15 mouse cellular contexts compared by ENCODE assay signal in the genomic region with DNA sequence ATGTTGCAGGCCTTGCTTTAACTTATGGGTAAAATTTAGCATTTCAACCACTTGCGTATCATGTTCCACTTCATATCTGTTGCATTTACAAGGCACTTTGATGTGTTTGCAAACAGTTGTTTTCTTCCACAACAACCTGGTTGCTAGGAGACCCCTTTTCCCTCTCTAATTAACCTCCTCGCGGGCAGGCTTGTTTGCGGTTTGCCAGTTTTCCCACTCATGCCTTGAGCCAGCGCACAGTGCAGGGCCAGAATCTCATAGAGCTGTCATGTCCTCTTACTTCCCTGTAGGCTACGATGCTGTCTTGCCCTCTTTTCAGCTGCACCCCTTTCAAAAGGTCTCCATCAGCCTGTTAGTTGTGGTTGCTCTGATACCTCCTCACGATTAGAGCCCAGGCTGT.
DNase-seq lines count a peak whose midpoint lies in the region; ATAC-seq and TF ChIP-seq lines count a peak whose summit lies in the region.
"Had no signal": no experiment of that assay in that cellular context is flagged by ENCODE, and none has a peak within 500 bp of the region (broad histone marks: within the 10 kb centered on the region; RNA-seq: fewer than 3 reads in every experiment).

No protein-coding gene starts in this region.

- H3K4me2 ChIP-seq in hindbrain, postnatal 0 days (ENCODE audit: low read depth, low read length) = no peak overlapping the region
- no peak overlapping the region for H3K4me2 ChIP-seq in hindbrain, embryonic 16.5 days (ENCODE audit: low read length)
- H3K4me2 ChIP-seq in forebrain, embryonic 13.5 days = peak overlapping the region; percentile 10; the same call in 1 of the 2 replicates
- H3K4me2 ChIP-seq in limb, embryonic 15.5 days = no peak overlapping the region
- no peak overlapping the region for H3K4me2 ChIP-seq in liver, postnatal 0 days (ENCODE audit: low read depth, low read length)
- H3K4me2 ChIP-seq: heart, embryonic 13.5 days; liver, embryonic 12.5 days had no signal

- H3K4me3 ChIP-seq in hindbrain, postnatal 0 days (ENCODE audit: low read length) = no peak overlapping the region
- H3K4me3 ChIP-seq in hindbrain, embryonic 16.5 days (ENCODE audit: low read length) = no peak overlapping the region
- no peak overlapping the region for H3K4me3 ChIP-seq in embryonic facial prominence, embryonic 10.5 days
- no peak overlapping the region for H3K4me3 ChIP-seq in forebrain, embryonic 13.5 days
- no peak overlapping the region for H3K4me3 ChIP-seq in limb, embryonic 15.5 days
- H3K4me3 ChIP-seq in liver, postnatal 0 days (ENCODE audit: low read depth, low read length) = no peak overlapping the region
- H3K4me3 ChIP-seq: heart, embryonic 13.5 days; liver, embryonic 12.5 days; megakaryocyte, embryonic 14.5 days; myocyte had no signal

- DNase-seq in hindbrain, postnatal 0 days (ENCODE audit: low spot score) = peak; percentile 19
- no peak for DNase-seq in embryonic facial prominence, embryonic 10.5 days (ENCODE audit: low spot score)
- DNase-seq in liver, postnatal 0 days = no peak
- DNase-seq: adrenal gland, postnatal 25 days; cerebellum, postnatal 36 days; thymus, postnatal 14 days had no signal

- ATAC-seq in hindbrain, postnatal 0 days = no peak
- ATAC-seq in hindbrain, embryonic 16.5 days = no peak
- peak; percentile 80 for ATAC-seq in forebrain, embryonic 13.5 days
- ATAC-seq in limb, embryonic 15.5 days (ENCODE audit: insufficient number of reproducible peaks, low FRiP score, low TSS enrichment, low read depth) = no peak
- ATAC-seq in megakaryocyte, adult 5-6 weeks (ENCODE audit: poor library complexity, severe bottlenecking) = no peak
- no peak for ATAC-seq in liver, postnatal 0 days
- ATAC-seq: liver, embryonic 12.5 days had no signal

- H3K9ac ChIP-seq in hindbrain, postnatal 0 days (replicated peaks; ENCODE audit: low read length) = no peak overlapping the region
- no peak overlapping the region for H3K9ac ChIP-seq in hindbrain, embryonic 16.5 days (ENCODE audit: low read depth, low read length)
- H3K9ac ChIP-seq in forebrain, embryonic 13.5 days = no peak overlapping the region
- no peak overlapping the region for H3K9ac ChIP-seq in limb, embryonic 15.5 days
- H3K9ac ChIP-seq in liver, postnatal 0 days (replicated peaks) = no peak overlapping the region
- H3K9ac ChIP-seq: heart, embryonic 13.5 days; liver, embryonic 12.5 days had no signal

- WGBS in hindbrain, postnatal 0 days = 45% methylated on average over 7 of the region's 7 CpGs
- 42% methylated on average over 7 of the region's 7 CpGs for whole genome bisulfite sequencing in hindbrain, embryonic 16.5 days
- 78% methylated on average over 7 of the region's 7 CpGs for WGBS in embryonic facial prominence, embryonic 10.5 days
- 20% methylated on average over 7 of the region's 7 CpGs for WGBS in forebrain, embryonic 13.5 days
- WGBS in limb, embryonic 15.5 days = 58% methylated on average over 7 of the region's 7 CpGs
- 76% methylated on average over 7 of the region's 7 CpGs for WGBS in liver, postnatal 0 days (ENCODE audit: insufficient replicate concordance)

- H3K36me3 ChIP-seq in hindbrain, postnatal 0 days (ENCODE audit: insufficient read depth, low read length) = no peaks in the 10 kb centered on the region
- H3K36me3 ChIP-seq in hindbrain, embryonic 16.5 days (ENCODE audit: control insufficient read depth, insufficient read depth, low read length) = no peaks in the 10 kb centered on the region
- no peaks in the 10 kb centered on the region for H3K36me3 ChIP-seq in embryonic facial prominence, embryonic 10.5 days (replicated peaks)
- no peaks in the 10 kb centered on the region for H3K36me3 ChIP-seq in forebrain, embryonic 13.5 days (ENCODE audit: poor library complexity, severe bottlenecking)
- no peaks in the 10 kb centered on the region for H3K36me3 ChIP-seq in limb, embryonic 15.5 days
- H3K36me3 ChIP-seq in liver, postnatal 0 days (replicated peaks; ENCODE audit: insufficient read depth, low read length) = no peaks in the 10 kb centered on the region
- H3K36me3 ChIP-seq: heart, embryonic 13.5 days; liver, embryonic 12.5 days had no signal

- H3K9me3 ChIP-seq in hindbrain, postnatal 0 days (ENCODE audit: low read length) = no peaks in the 10 kb centered on the region
- no peaks in the 10 kb centered on the region for H3K9me3 ChIP-seq in hindbrain, embryonic 16.5 days (ENCODE audit: control insufficient read depth, low read length)
- no peaks in the 10 kb centered on the region for H3K9me3 ChIP-seq in embryonic facial prominence, embryonic 10.5 days
- H3K9me3 ChIP-seq in forebrain, embryonic 13.5 days (replicated peaks) = no peaks in the 10 kb centered on the region
- no peaks in the 10 kb centered on the region for H3K9me3 ChIP-seq in limb, embryonic 15.5 days
- no peaks in the 10 kb centered on the region for H3K9me3 ChIP-seq in liver, postnatal 0 days (ENCODE audit: low read length)
- H3K9me3 ChIP-seq: liver, embryonic 12.5 days had no signal

- no peak overlapping the region for H3K27ac ChIP-seq in hindbrain, postnatal 0 days
- no peak overlapping the region for H3K27ac ChIP-seq in hindbrain, embryonic 16.5 days (ENCODE audit: low read depth, low read length)
- 0 out of 2 replicates have a peak overlapping the region, but pooled peaks have one; percentile 1 for H3K27ac ChIP-seq in embryonic facial prominence, embryonic 10.5 days (replicated peaks)
- 0 out of 2 replicates have a peak overlapping the region, but pooled peaks have one; percentile 14 for H3K27ac ChIP-seq in forebrain, embryonic 13.5 days
- 0 out of 2 replicates have a peak overlapping the region, but pooled peaks have one; percentile 17 for H3K27ac ChIP-seq in limb, embryonic 15.5 days
- no peak overlapping the region for H3K27ac ChIP-seq in liver, postnatal 0 days (ENCODE audit: low read depth)
- H3K27ac ChIP-seq: heart, embryonic 13.5 days; liver, embryonic 12.5 days; stomach, postnatal 0 days had no signal

- H3K27me3 ChIP-seq in hindbrain, postnatal 0 days (ENCODE audit: insufficient read depth, low read length) = no peaks in the 10 kb centered on the region
- no peaks in the 10 kb centered on the region for H3K27me3 ChIP-seq in hindbrain, embryonic 16.5 days (replicated peaks; ENCODE audit: control insufficient read depth, insufficient read depth, low read length)
- H3K27me3 ChIP-seq in embryonic facial prominence, embryonic 10.5 days (replicated peaks; ENCODE audit: low read depth, poor library complexity, severe bottlenecking) = no peaks in the 10 kb centered on the region
- H3K27me3 ChIP-seq in forebrain, embryonic 13.5 days = no peaks in the 10 kb centered on the region
- no peaks in the 10 kb centered on the region for H3K27me3 ChIP-seq in limb, embryonic 15.5 days
- H3K27me3 ChIP-seq in liver, postnatal 0 days (ENCODE audit: insufficient read depth, low read length) = no peaks in the 10 kb centered on the region
- H3K27me3 ChIP-seq: heart, embryonic 13.5 days; liver, embryonic 12.5 days; megakaryocyte, embryonic 14.5 days had no signal

- H3K4me1 ChIP-seq in hindbrain, postnatal 0 days (ENCODE audit: insufficient read depth, low read length) = no peaks in the 10 kb centered on the region
- no peaks in the 10 kb centered on the region for H3K4me1 ChIP-seq in hindbrain, embryonic 16.5 days (ENCODE audit: control insufficient read depth, insufficient read depth, low read depth, low read length)
- peaks cover 16% of the 10 kb centered on the region for H3K4me1 ChIP-seq in embryonic facial prominence, embryonic 10.5 days
- H3K4me1 ChIP-seq in forebrain, embryonic 13.5 days = peaks cover 33% of the 10 kb centered on the region
- H3K4me1 ChIP-seq in limb, embryonic 15.5 days = peaks cover 12% of the 10 kb centered on the region; the same call in 1 of the 2 replicates
- no peaks in the 10 kb centered on the region for H3K4me1 ChIP-seq in liver, postnatal 0 days (ENCODE audit: insufficient read depth)
- H3K4me1 ChIP-seq: liver, embryonic 12.5 days; megakaryocyte, embryonic 14.5 days had no signal

- no peak for TF ChIP-seq EP300 in liver, postnatal 0 days (IDR thresholded peaks at IDR 0.05; ENCODE audit: low read depth)

- no peak for TF ChIP-seq CTCF in hindbrain, postnatal 0 days (IDR thresholded peaks at IDR 0.05; ENCODE audit: low read depth)
- no peak for TF ChIP-seq CTCF in liver, postnatal 0 days (IDR thresholded peaks at IDR 0.05; ENCODE audit: low read depth)

Comparison
In these comparisons a context has a peak if more than half of its experiments do, and no peak if none do; other contexts are left out.
1. H3K27ac ChIP-seq: peak in embryonic facial prominence, embryonic 10.5 days (single experiment), forebrain, embryonic 13.5 days (single experiment) and limb, embryonic 15.5 days (single experiment); none in hindbrain, postnatal 0 days (single experiment), hindbrain, embryonic 16.5 days (single experiment) and liver, postnatal 0 days (single experiment).